Mouse (Mus musculus) brain, embryonic 14.5 days (tissue): ENCODE data around the gene Man2a1. TPM values are rescaled to one million over a fixed set of nuclear protein-coding genes. Genes with fewer than 3 reads are reported as not detected.

Experiments
- DNase-seq: peaks from one replicate; pipeline ENCODE4 v3.0.0-alpha.2; 2011; ENCODE audit warnings: low read depth
- CTCF ChIP-seq: fragments of 200-500 bp; IDR thresholded peaks from 2 replicates; pipeline ENCODE4 v1.5.1; 2012; ENCODE audit warnings: inconsistent platforms, mild to moderate bottlenecking, moderate library complexity, borderline replicate concordance; ENCODE audit not compliant: insufficient read depth, insufficient read length; ENCODE audit errors: extremely low read depth
- POLR2A ChIP-seq: fragments of 200-500 bp; IDR thresholded peaks from 2 replicates; pipeline ENCODE4 v1.6.1; 2012; ENCODE audit warnings: mild to moderate bottlenecking, inconsistent platforms, borderline replicate concordance; ENCODE audit not compliant: poor library complexity, insufficient read depth, insufficient read length, severe bottlenecking; ENCODE audit errors: extremely low read depth
- polyA plus RNA-seq: library from polyadenylated mRNA; depleted of rRNA; stranded (reverse); fragments of >200 nt; gene quantifications from 2 replicates; pipeline ENCODE4 v1.2.3, GENCODE M21; 2012; rRNA removed

Gene Man2a1
- 8.6 and 16.6 TPM in 2 replicates for polyA plus RNA-seq

GRCm38 (mm10) chr17:64600372-64601090 lies at the start of gene Man2a1:
Gene Man2a1, plus strand, starts transcription at chr17:64600736.
- peak; percentile 94 for DNase-seq
- peak; percentile 92 for TF ChIP-seq POLR2A
- TF ChIP-seq CTCF, result no peak

GRCm38 (mm10) chr17:64553358-64553757 lies 47.2 kb upstream of the Man2a1 start:
- no peak for DNase-seq
- TF ChIP-seq CTCF (no peak), POLR2A (no peak)

DNA sequence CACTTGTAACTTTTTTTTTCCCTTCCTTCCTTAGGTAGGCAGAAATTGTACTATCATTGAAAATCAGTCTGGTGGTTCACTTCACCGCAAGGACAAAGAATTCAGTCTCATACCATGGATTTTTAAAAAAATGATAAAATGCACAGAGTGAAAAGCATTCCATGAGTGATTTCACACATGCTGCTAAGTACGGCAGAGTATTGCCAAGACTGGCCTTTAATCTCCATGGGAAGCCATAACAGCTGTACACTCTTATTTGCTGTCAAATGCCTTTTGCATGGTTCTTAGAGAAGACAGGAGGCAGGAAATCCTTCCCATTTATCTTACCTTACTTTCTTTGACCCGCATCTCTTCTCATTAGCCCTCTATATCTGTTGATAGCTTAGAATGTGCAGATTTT lies 45.6 kb upstream of the Man2a1 start:
- TF ChIP-seq CTCF (no peak), POLR2A (no peak)
- no peak for DNase-seq

DNA sequence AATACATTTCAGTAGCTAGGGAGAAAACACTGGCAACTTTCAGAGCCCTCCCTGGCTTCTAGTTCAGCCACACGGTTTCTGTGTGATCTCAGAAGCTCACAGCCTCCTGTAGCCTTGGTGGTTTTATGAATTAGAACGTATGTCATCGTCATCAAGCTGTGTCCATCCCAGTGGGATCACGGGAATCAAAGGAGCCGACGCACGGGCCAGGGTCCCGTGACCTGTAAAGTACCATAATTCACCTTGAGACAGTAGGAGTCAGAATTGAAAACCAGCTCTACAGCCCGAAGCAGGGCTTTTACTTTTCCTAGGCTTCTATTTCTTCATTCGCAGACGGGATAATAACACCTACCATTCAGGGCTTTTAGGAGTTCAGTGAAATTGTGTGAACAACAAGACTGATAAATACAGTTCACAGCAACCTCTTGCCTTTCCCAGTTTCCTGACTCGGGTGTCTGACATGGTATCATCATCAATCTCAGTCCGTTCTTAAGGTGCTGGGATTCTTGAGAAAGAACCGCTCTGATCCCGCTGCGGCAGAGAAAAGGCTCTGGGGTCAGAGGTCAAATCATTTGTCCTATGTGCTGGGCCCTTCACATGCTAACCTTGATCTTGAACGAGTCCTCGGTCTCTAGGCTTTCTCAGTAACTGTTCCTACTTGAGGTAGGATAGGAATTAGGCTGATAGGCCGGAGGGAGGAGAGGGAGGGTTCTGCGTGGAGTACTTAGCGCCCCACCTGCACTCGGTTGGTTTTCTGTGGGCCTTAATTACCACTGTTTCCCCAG lies 43.7 kb upstream of the Man2a1 start:
- TF ChIP-seq CTCF (no peak), POLR2A (no peak)
- no peak for DNase-seq

DNA sequence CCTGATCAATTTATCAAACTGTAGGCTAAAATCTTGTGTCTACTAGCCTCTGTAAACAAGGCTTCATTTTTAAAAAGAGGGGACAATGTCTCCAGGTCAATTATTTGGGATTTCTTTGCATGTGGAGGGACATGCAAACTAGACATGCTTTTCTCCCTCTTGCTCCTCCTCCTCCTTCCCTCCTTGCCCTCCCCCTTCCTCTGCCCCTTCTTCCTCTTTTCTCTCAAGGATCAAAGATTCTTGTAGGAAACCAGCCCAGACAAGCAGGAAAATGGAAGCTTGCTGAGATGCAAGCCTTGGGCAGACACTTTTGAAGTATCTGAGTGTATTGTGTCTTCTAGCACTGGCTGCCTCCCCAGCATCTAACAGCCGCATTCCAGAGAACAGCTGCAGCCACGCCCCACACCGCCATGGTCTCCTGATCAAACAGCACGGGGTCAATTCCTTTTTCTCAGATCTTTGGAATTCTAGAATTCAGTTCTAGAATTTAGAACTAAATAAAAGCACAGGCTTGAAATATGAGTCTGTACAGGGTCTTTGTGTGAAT lies 41.5 kb upstream of the Man2a1 start:
- TF ChIP-seq CTCF, result no peak
- TF ChIP-seq POLR2A, result no peak
- peak; percentile 72 for DNase-seq

DNA sequence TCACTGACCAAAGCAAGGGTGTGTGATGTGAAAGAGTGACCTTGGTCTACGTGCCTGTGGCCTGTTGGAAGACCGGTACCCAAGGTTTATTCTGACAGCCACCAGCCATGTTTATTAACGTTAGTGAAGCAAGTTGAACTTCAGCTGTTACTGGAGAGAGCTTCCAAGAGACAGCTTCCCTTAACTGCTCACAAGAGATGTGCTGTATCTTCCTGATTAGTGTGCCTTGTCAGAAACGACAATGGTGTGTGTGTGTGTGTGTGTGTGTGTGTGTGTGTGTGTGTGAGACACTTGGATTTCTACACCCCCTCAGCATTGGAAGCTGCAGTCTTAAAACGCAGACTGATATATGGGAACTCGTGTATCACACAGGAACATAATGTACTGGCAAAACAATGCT lies 34.1 kb upstream of the Man2a1 start:
- no peak for DNase-seq
- TF ChIP-seq CTCF (no peak), POLR2A (no peak)

- no peak for DNase-seq
- TF ChIP-seq CTCF (no peak), POLR2A (no peak)
Measured at GRCm38 (mm10) chr17:64567546-64567945, 33.0 kb upstream of the Man2a1 start.

DNA sequence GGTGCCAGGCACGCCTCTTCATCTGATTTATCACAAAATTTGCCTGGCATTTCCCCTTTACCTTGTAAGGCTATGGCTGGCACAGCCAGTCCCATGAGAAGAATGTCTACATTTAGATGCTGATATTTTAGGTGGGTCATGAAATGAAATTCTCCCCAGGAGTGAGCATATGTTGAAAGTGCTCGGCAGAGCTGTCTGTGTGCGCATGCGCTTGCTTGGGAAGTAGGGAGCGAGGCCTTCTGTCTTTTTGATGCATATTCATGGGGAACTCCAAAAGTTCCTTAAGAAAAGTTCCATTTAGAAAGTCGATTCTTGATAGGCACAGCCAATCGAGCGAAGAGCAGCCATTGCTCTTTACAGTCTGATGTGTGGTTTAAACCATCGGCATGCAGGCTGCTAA lies 26.6 kb upstream of the Man2a1 start:
- no peak for TF ChIP-seq POLR2A
- TF ChIP-seq CTCF, result no peak
- DNase-seq, result no peak

DNA sequence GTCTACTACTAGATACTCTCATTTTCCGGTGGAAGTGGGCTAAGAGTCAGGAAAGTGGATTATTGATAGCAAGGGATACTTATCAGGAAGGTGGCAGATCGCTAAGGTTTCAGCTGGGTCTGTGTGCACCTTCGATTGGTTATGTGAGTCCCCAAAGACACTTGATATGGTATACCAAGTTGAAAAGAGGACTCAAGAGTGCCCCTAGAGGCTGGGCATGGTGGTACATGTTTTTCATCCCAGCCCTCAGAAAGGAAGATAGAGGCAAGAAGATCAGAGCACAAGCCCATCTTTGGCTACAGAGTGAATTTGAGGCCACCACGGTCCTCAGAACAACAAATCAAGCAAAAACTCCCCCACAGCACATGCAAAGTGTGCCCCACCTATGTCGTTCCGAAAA lies 25.3 kb upstream of the Man2a1 start:
- TF ChIP-seq CTCF, result peak; percentile 40; the same call in 1 of the 2 replicates
- no peak for TF ChIP-seq POLR2A
- DNase-seq, result no peak

- TF ChIP-seq POLR2A (no peak), CTCF (no peak)
- no peak for DNase-seq
Measured at GRCm38 (mm10) chr17:64577485-64577884, 23.1 kb upstream of the Man2a1 start.

GRCm38 (mm10) chr17:64578346-64578745 lies 22.2 kb upstream of the Man2a1 start:
- no peak for TF ChIP-seq POLR2A
- DNase-seq, result no peak
